Mouse (Mus musculus): ENCODE measurements around the gene Akr1b8. TPM values are rescaled to one million over a fixed set of nuclear protein-coding genes. Genes with fewer than 3 reads are reported as not detected.
A peak's percentile ranks its signal among the peaks of the same experiment; 100 is the strongest.
"Not testable (repeated sequence)": the region's sequence is repeated elsewhere in the genome, so short reads cannot be mapped to it uniquely, and the experiment has no call there.

Gene Akr1b8
- polyA plus RNA-seq, 1 experiment from 2014 or later = 17.9 TPM

DNA sequence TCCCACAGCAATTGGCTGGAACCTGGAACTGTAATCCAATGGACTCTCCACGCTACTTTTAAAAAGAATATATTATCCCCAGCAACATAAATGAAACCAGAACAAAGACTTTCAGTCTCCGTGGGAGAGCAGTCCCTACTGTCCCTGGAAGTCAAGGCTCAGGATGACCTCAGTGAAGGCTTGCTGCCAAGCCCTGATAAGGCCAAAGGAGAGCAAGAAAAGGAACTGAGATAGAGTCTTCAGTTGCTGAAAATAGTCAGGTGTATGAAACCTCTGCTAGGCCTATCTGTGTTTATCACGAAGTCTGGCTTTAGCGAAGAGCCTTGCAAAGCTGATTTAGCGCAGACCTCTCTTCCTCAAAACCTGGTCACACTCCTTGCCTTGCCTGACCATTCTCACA is 22.5 kb upstream of the Akr1b8 start:
- Histone ChIP-seq H3K36me3 (no peaks in the 10 kb centered on the region), H3K9me3 (no peaks in the 10 kb centered on the region), H3K4me1 (no peaks in the 10 kb centered on the region), H3K4me2 (replicated peaks) (no peak overlapping the region), H3K9ac (no peak overlapping the region), H3K4me3 (no peak overlapping the region), H3K27ac (no peak overlapping the region), H3K27me3 (no peaks in the 10 kb centered on the region)
- WGBS = 88% methylated on average over 5 of the region's 5 CpGs
- ATAC-seq (ENCODE audit: insufficient number of reproducible peaks, insufficient read depth, low FRiP score, low TSS enrichment) = no peak

DNA sequence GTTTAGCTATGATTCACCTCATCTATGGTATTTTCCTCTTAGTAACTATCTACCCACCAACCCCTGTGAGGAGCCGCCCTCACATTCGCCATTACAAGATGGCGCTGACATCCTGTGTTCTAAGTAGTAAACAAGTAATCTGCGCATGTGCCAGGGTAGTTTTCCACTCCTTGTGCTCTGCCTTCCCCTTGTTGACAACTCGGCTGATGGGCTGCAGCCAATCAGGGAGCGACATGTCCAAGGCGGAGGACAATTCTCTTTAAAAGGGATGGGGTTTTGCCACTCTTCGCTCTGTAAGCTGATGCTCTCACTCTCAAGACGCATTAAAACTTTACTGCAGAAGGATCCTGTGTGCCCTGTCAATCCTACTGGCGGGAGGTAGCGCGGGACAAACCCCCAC is 22.1 kb upstream of the Akr1b8 start:
- H3K4me2 ChIP-seq (replicated peaks); H3K27ac ChIP-seq; H3K27me3 ChIP-seq; ATAC-seq (ENCODE audit: insufficient number of reproducible peaks, insufficient read depth, low FRiP score, low TSS enrichment); H3K9ac ChIP-seq; H3K9me3 ChIP-seq; H3K4me3 ChIP-seq; H3K4me1 ChIP-seq; H3K36me3 ChIP-seq: not testable (repeated sequence)
- 84% methylated on average over 12 of the region's 12 CpGs for WGBS

DNA sequence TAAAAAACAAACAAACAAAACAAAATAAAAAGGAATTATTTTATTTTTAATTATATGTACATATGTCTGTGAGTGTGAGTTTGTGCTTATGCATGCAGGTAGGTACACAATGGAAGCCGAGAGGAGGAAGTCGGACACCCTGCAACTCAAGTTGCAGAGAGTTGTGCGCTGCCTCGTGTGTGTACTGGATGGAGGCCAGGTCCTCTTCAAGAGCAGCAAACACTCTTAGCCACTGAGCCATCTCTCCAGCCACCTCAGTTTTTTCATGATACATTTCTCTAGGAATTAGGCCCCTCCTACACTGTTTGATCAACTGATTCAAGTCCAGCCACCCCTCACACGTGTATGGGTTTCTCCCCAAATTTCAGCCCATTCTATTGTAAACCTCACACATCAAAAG is 19.2 kb upstream of the Akr1b8 start:
- Histone ChIP-seq H3K4me3 (no peak overlapping the region), H3K9me3 (no peaks in the 10 kb centered on the region), H3K36me3 (no peaks in the 10 kb centered on the region), H3K27me3 (no peaks in the 10 kb centered on the region), H3K4me1 (no peaks in the 10 kb centered on the region), H3K27ac (no peak overlapping the region), H3K9ac (no peak overlapping the region), H3K4me2 (replicated peaks) (no peak overlapping the region)
- no peak for ATAC-seq (ENCODE audit: insufficient number of reproducible peaks, insufficient read depth, low FRiP score, low TSS enrichment)
- WGBS = 94% methylated on average over 5 of the region's 5 CpGs

DNA sequence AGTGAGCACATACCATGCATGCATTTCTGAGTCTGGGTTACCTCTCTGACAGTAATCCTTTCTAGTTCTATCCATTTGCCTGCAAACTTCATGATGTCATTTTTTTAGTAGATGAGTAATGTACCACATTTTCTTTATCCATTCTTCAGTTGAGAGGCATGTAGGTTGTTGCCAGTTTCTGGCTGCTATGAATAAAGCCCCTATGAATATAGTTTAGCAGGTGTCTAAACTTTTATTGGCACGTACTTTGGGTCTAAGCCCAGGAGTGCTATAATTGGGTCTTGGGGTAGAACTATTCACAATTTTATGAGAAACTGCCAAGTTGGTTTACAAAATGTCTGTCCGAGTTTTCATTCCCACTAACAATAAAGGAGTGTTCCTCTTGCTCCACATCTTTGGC is 16.1 kb upstream of the Akr1b8 start:
- Histone ChIP-seq H3K4me2 (replicated peaks) (no peak overlapping the region), H3K9me3 (no peaks in the 10 kb centered on the region), H3K27me3 (no peaks in the 10 kb centered on the region), H3K4me1 (no peaks in the 10 kb centered on the region), H3K9ac (no peak overlapping the region), H3K36me3 (no peaks in the 10 kb centered on the region), H3K4me3 (no peak overlapping the region), H3K27ac (no peak overlapping the region)
- no peak for ATAC-seq (ENCODE audit: insufficient number of reproducible peaks, insufficient read depth, low FRiP score, low TSS enrichment)
- WGBS = 91% methylated on average over 2 of the region's 2 CpGs

DNA sequence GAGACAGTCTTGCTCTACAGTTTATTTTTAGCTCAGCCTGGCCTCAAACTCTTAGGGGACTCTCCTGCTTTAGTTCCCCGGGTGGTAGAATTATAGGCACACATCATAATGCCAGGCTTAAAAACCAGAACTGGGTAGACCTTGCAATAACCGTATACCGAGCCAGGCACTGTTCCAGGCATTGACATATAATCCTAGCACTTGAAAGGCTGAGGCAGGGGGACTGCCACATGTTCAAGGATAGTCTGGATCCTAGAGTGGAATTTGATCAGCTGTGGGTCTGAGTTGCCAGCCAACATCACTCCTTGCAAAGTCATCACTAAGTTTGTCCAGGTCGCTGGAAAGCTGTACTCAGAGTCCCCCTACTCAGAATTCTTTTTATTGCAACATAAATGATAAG is 11.9 kb upstream of the Akr1b8 start:
- Histone ChIP-seq H3K36me3 (no peaks in the 10 kb centered on the region), H3K4me3 (no peak overlapping the region), H3K9ac (no peak overlapping the region), H3K27ac (no peak overlapping the region), H3K9me3 (no peaks in the 10 kb centered on the region), H3K4me1 (peaks cover 7% of the 10 kb centered on the region), H3K27me3 (no peaks in the 10 kb centered on the region), H3K4me2 (replicated peaks) (no peak overlapping the region)
- no peak for ATAC-seq (ENCODE audit: insufficient number of reproducible peaks, insufficient read depth, low FRiP score, low TSS enrichment)
- 81% methylated on average over 4 of the region's 4 CpGs for WGBS

DNA sequence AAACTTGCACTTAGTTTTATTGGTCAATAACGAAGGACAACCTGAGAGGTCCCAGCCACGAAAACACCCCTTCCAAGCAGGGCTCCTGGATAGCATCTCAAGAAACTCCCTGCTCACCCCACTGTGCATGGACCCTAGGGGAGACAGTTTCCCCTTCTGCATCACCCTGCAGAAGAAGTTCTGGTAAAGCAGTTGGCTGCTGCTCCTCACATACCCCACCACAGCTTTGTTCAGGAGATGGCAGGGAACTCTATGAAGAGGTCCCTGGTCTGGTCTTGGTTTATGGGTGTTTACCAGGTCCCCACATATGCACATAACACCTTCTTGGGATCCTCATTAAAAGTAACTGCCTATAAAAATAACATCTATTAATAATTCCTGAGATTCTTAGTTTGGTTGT is 11.4 kb upstream of the Akr1b8 start:
- Histone ChIP-seq H3K9ac (no peak overlapping the region), H3K36me3 (no peaks in the 10 kb centered on the region), H3K27me3 (no peaks in the 10 kb centered on the region), H3K9me3 (no peaks in the 10 kb centered on the region), H3K4me2 (replicated peaks) (no peak overlapping the region), H3K4me3 (no peak overlapping the region), H3K27ac (no peak overlapping the region), H3K4me1 (peaks cover 7% of the 10 kb centered on the region)
- 94% methylated on average over 2 of the region's 2 CpGs for WGBS
- ATAC-seq (ENCODE audit: insufficient number of reproducible peaks, insufficient read depth, low FRiP score, low TSS enrichment) = no peak

DNA sequence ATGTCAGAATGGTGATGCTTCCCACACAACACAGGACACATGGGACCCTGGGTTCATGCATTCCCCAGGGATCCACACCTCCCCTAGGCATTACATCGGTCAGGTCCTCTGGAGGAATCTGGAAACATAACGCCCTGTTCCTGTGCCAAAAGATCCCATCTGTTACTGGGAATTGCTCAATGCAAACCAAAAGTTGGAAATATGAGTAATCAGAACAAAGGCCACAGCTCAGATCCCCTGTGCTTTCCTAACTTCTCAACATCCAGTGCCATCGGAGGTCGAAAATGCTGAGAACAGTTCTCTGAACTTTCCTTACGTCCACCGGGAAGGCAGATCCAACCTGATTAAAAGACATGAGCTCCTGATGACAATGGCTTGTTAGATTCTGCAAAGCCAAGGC is 10.5 kb upstream of the Akr1b8 start:
- Histone ChIP-seq H3K4me1 (peaks cover 7% of the 10 kb centered on the region), H3K36me3 (no peaks in the 10 kb centered on the region), H3K4me3 (no peak overlapping the region), H3K9ac (no peak overlapping the region), H3K27me3 (no peaks in the 10 kb centered on the region), H3K4me2 (replicated peaks) (no peak overlapping the region), H3K9me3 (no peaks in the 10 kb centered on the region), H3K27ac (no peak overlapping the region)
- no peak for ATAC-seq (ENCODE audit: insufficient number of reproducible peaks, insufficient read depth, low FRiP score, low TSS enrichment)
- WGBS = 59% methylated on average over 6 of the region's 6 CpGs

DNA sequence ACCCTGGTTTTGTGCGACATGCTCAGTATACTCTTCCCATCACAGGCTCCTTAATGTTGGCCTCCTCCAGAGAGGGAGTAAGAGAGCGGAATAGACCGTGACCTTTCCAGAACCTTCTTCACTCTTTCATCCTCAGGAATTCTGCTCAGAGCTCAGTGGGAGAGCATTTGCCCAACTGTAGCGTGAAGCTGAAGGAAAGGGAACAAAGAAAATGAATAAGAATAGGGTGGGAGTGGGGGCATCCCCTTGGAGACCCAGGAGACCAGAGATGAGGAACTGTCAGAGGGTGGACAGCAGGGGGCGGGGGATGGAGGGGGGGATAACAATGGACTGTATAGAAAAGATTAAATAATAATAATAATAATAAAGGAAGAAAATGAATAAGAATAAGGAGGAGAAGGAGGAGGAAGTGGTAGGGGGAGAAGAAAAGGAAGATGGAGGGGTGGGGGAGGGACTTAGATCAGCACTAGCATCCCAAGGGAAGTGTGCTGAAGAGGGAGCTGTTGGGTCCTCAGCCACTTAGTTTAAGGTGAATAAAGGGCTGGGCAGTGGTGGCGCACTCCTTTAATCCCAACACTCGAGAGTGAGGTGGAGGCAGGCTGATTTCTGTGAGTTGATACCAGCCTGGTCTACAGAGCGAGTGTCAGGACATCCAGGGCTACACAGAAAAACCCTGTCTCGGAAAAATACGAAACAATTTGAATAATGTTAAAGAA is 9.6 kb upstream of the Akr1b8 start:
- Histone ChIP-seq H3K4me2 (replicated peaks) (no peak overlapping the region), H3K27ac (no peak overlapping the region), H3K36me3 (no peaks in the 10 kb centered on the region), H3K4me1 (peaks cover 7% of the 10 kb centered on the region), H3K4me3 (no peak overlapping the region), H3K9me3 (no peaks in the 10 kb centered on the region), H3K27me3 (no peaks in the 10 kb centered on the region), H3K9ac (no peak overlapping the region)
- no peak for ATAC-seq (ENCODE audit: insufficient number of reproducible peaks, insufficient read depth, low FRiP score, low TSS enrichment)
- WGBS = 48% methylated on average over 10 of the region's 10 CpGs

DNA sequence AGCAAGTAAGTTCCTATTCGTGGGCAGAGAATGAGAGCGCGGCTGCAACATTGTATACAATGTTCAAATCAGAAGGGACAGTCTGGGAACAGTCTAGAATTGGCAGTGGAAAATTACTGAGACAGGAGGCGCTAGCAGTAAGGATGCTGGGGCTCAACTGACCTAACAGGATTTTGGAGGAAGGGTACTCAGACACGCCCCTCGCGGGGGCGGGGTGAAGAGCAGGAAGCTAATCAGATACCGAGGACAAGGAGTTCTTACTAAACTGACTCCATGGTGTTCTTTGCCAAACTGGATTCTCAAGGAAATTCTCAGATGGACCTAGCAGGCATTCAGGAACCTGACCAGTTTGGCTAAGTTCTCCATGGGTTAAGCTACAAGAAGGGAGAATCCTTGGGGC is 9.0 kb upstream of the Akr1b8 start:
- no peak overlapping the region for H3K9ac ChIP-seq
- H3K4me1 ChIP-seq = peaks cover 7% of the 10 kb centered on the region
- WGBS = 26% methylated on average over 9 of the region's 9 CpGs
- H3K27ac ChIP-seq = no peak overlapping the region
- H3K4me2 ChIP-seq (replicated peaks) = no peak overlapping the region; the same call in 1 of the 2 replicates
- H3K27me3 ChIP-seq = no peaks in the 10 kb centered on the region
- ATAC-seq (ENCODE audit: insufficient number of reproducible peaks, insufficient read depth, low FRiP score, low TSS enrichment) = no peak
- no peaks in the 10 kb centered on the region for H3K9me3 ChIP-seq
- H3K36me3 ChIP-seq = no peaks in the 10 kb centered on the region
- no peak overlapping the region for H3K4me3 ChIP-seq

DNA sequence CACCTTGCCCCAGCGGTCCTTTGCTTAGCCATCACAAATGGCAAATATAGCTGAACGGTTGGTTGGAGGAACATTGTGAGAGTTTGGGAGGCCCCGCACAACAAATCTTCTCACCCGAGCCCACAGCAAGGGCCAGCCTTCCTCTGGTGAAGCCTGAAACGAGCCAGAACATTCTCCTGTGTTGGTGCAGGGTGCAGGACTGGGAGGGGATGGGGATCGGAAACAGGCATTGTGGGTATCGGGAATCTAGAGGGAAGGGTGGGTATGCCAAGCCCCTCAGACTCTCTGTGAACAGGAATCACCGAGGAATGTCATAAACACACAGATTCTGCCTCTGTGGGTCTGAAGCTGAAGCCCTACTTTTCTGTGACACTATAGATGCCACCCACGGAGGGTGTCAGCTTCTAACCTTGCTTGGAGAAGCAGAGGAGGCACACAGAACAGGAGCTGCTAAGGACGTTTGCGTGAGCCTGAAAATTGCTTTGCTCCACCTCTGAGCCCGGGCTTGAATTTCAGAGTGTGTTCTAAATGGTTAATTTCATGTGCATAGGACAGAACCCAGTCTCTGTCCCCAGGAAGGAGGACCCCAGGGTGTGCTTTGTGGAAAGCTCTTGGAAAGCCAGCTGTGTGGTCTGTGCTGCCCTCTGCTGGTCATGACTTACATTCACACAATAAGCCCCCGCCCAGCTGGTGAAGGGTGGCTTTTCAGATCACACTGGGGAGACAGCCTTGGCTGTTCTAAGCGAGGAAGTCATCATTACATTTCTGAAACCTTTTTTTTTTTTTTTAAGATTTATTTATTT is 7.6 kb upstream of the Akr1b8 start:
- no peak overlapping the region for H3K9ac ChIP-seq
- no peak overlapping the region for H3K4me3 ChIP-seq
- no peaks in the 10 kb centered on the region for H3K9me3 ChIP-seq
- no peaks in the 10 kb centered on the region for H3K27me3 ChIP-seq
- WGBS = 47% methylated on average over 14 of the region's 14 CpGs
- ATAC-seq (ENCODE audit: insufficient number of reproducible peaks, insufficient read depth, low FRiP score, low TSS enrichment) = peak; percentile 52; the same call in 1 of the 2 replicates
- 0 out of 2 replicates have a peak overlapping the region, but pooled peaks have one; percentile 11 for H3K27ac ChIP-seq
- no peaks in the 10 kb centered on the region for H3K36me3 ChIP-seq
- peaks cover 7% of the 10 kb centered on the region for H3K4me1 ChIP-seq
- H3K4me2 ChIP-seq (replicated peaks) = 0 out of 2 replicates have a peak overlapping the region, but pooled peaks have one; percentile 17

DNA sequence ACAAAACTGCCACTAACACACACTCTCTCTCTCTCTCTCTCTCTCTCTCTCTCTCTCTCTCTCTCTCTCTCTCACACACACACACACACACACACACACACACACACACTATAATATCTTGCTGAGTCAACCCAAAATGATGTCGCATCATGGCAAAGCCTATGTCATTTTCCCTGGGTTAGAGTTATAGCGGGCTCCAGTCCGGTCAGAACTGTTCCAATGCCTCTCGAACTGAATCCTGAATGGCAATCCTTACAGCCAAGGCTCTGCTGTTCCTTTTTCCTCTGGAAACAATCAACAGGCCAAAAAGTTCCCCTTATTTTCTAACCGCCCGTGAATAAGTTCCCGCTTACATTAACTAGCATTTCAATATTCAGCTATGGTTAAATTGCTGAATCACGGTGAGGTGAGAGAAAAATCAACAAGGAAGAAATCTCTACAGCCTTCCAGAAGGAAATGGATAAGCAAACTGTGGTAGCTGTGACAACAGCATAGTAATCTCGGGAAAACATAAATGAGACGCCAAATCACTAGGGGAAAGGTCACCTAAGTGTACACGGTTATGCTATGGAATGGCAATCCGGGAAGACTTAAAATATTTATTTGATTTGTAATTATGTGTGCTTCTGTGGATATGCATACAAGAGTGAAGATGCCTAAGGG is 3.8 kb upstream of the Akr1b8 start:
- H3K27me3 ChIP-seq = no peaks in the 10 kb centered on the region
- H3K36me3 ChIP-seq = no peaks in the 10 kb centered on the region
- H3K9me3 ChIP-seq = no peaks in the 10 kb centered on the region
- no peak overlapping the region for H3K9ac ChIP-seq
- no peak overlapping the region for H3K27ac ChIP-seq
- H3K4me3 ChIP-seq = no peak overlapping the region
- no peak for ATAC-seq (ENCODE audit: insufficient number of reproducible peaks, insufficient read depth, low FRiP score, low TSS enrichment)
- 79% methylated on average over 12 of the region's 12 CpGs for WGBS
- no peak overlapping the region for H3K4me2 ChIP-seq (replicated peaks)
- peaks cover 11% of the 10 kb centered on the region; the same call in 1 of the 2 replicates for H3K4me1 ChIP-seq

DNA sequence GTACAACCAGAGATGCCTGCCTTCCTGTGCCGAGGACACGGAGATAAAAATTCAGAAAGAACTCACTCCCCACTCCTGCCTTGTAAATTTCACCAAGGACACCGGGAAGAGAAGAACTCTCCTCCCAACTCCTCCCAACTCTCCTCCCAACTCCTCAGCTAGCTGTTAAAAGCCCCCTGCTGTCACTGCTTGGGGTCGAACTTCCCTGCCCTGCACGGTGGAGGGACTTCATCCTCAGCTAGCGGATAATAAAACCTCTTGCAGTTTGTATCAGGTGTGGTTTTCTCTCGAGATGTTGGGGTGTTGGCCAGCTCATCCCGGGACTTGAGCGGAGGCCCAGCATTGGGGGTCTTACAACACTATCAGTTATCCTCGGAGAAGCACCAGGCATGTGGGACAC is 2.4 kb upstream of the Akr1b8 start:
- WGBS = 41% methylated on average over 10 of the region's 10 CpGs
- H3K9me3 ChIP-seq; H3K4me3 ChIP-seq; H3K27ac ChIP-seq; H3K4me2 ChIP-seq (replicated peaks); H3K4me1 ChIP-seq; ATAC-seq (ENCODE audit: insufficient number of reproducible peaks, insufficient read depth, low FRiP score, low TSS enrichment); H3K9ac ChIP-seq; H3K36me3 ChIP-seq; H3K27me3 ChIP-seq: not testable (repeated sequence)
